Mouse (Mus musculus): ENCODE measurements at regions not wholly inside any gene's neighbourhood (a gene's known extent, or its start where the extent isn't known, plus 50 kb on each side); places are given as distances from the start of the nearest gene placed in this dataset.

GRCm38 (mm10) chr13:85773848-85774247 is 272.9 kb downstream of the Cox7c start:
- no peak overlapping the region for H3K9ac ChIP-seq
- no peak overlapping the region for H3K4me2 ChIP-seq
- H3K4me3 ChIP-seq = no peak overlapping the region
- no peaks in the 10 kb centered on the region for H3K9me3 ChIP-seq
- no peaks in the 10 kb centered on the region for H3K4me1 ChIP-seq
- WGBS = 82% methylated on average over 1 of the region's 1 CpGs
- H3K27ac ChIP-seq = no peak overlapping the region
- no peaks in the 10 kb centered on the region for H3K27me3 ChIP-seq
- no peaks in the 10 kb centered on the region for H3K36me3 ChIP-seq
- ATAC-seq (ENCODE audit: borderline replicate concordance, extremely low read depth, low FRiP score, low TSS enrichment) = no peak; the same call in 1 of the 2 replicates

- 46% methylated on average over 3 of the region's 3 CpGs for WGBS
- Histone ChIP-seq H3K27me3 (no peaks in the 10 kb centered on the region), H3K36me3 (no peaks in the 10 kb centered on the region), H3K27ac (no peak overlapping the region), H3K9me3 (no peaks in the 10 kb centered on the region), H3K4me2 (no peak overlapping the region), H3K4me3 (no peak overlapping the region), H3K4me1 (no peaks in the 10 kb centered on the region), H3K9ac (no peak overlapping the region)
- ATAC-seq (ENCODE audit: borderline replicate concordance, extremely low read depth, low FRiP score, low TSS enrichment) = no peak
Observed at GRCm38 (mm10) chr13:85771027-85771681, 275.6 kb downstream of the Cox7c start.

- Histone ChIP-seq H3K36me3 (no peaks in the 10 kb centered on the region), H3K4me2 (no peak overlapping the region), H3K9ac (no peak overlapping the region), H3K4me3 (no peak overlapping the region), H3K4me1 (no peaks in the 10 kb centered on the region), H3K27me3 (no peaks in the 10 kb centered on the region), H3K27ac (no peak overlapping the region), H3K9me3 (no peaks in the 10 kb centered on the region)
- ATAC-seq (ENCODE audit: borderline replicate concordance, extremely low read depth, low FRiP score, low TSS enrichment) = no peak
Observed at GRCm38 (mm10) chr13:85770538-85770937, 276.2 kb downstream of the Cox7c start.

- H3K9ac ChIP-seq = no peak overlapping the region
- no peaks in the 10 kb centered on the region for H3K27me3 ChIP-seq
- H3K9me3 ChIP-seq = no peaks in the 10 kb centered on the region
- WGBS = 59% methylated on average over 1 of the region's 1 CpGs
- no peak overlapping the region for H3K4me3 ChIP-seq
- H3K36me3 ChIP-seq = no peaks in the 10 kb centered on the region
- no peak for ATAC-seq (ENCODE audit: borderline replicate concordance, extremely low read depth, low FRiP score, low TSS enrichment)
- H3K4me2 ChIP-seq = no peak overlapping the region
- H3K4me1 ChIP-seq = no peaks in the 10 kb centered on the region
- no peak overlapping the region for H3K27ac ChIP-seq
Observed at GRCm38 (mm10) chr13:85768520-85768919, 278.2 kb downstream of the Cox7c start.

- Histone ChIP-seq H3K4me3 (no peak overlapping the region), H3K27me3 (no peaks in the 10 kb centered on the region), H3K4me2 (no peak overlapping the region), H3K4me1 (no peaks in the 10 kb centered on the region), H3K36me3 (no peaks in the 10 kb centered on the region), H3K27ac (no peak overlapping the region), H3K9me3 (no peaks in the 10 kb centered on the region), H3K9ac (no peak overlapping the region)
- WGBS = 77% methylated on average over 3 of the region's 3 CpGs
- ATAC-seq (ENCODE audit: borderline replicate concordance, extremely low read depth, low FRiP score, low TSS enrichment) = no peak
Observed at GRCm38 (mm10) chr13:85724616-85725015, 322.1 kb downstream of the Cox7c start.

GRCm38 (mm10) chr13:85724105-85724504 is 322.6 kb downstream of the Cox7c start:
- no peak overlapping the region for H3K27ac ChIP-seq
- no peak overlapping the region for H3K4me2 ChIP-seq
- H3K9ac ChIP-seq = no peak overlapping the region
- no peaks in the 10 kb centered on the region for H3K27me3 ChIP-seq
- WGBS = 84% methylated on average over 5 of the region's 5 CpGs
- H3K9me3 ChIP-seq = no peaks in the 10 kb centered on the region
- no peak overlapping the region for H3K4me3 ChIP-seq
- no peak for ATAC-seq (ENCODE audit: borderline replicate concordance, extremely low read depth, low FRiP score, low TSS enrichment)
- no peaks in the 10 kb centered on the region for H3K4me1 ChIP-seq
- no peaks in the 10 kb centered on the region for H3K36me3 ChIP-seq

GRCm38 (mm10) chr13:85720314-85720713 is 326.4 kb downstream of the Cox7c start:
- ATAC-seq (ENCODE audit: borderline replicate concordance, extremely low read depth, low FRiP score, low TSS enrichment) = no peak
- no peaks in the 10 kb centered on the region for H3K36me3 ChIP-seq
- 83% methylated on average over 3 of the region's 3 CpGs for WGBS
- no peak overlapping the region for H3K9ac ChIP-seq
- no peaks in the 10 kb centered on the region for H3K27me3 ChIP-seq
- H3K27ac ChIP-seq = no peak overlapping the region
- no peak overlapping the region for H3K4me2 ChIP-seq
- H3K4me1 ChIP-seq = no peaks in the 10 kb centered on the region
- no peaks in the 10 kb centered on the region for H3K9me3 ChIP-seq
- no peak overlapping the region for H3K4me3 ChIP-seq

GRCm38 (mm10) chr13:85715883-85716498 is 330.7 kb downstream of the Cox7c start:
- H3K36me3 ChIP-seq = no peaks in the 10 kb centered on the region
- peak; percentile 91; the same call in 1 of the 2 replicates for ATAC-seq (ENCODE audit: borderline replicate concordance, extremely low read depth, low FRiP score, low TSS enrichment)
- WGBS = 41% methylated on average over 2 of the region's 2 CpGs
- H3K4me2 ChIP-seq = no peak overlapping the region
- H3K4me1 ChIP-seq = no peaks in the 10 kb centered on the region
- no peak overlapping the region for H3K4me3 ChIP-seq
- H3K27me3 ChIP-seq = no peaks in the 10 kb centered on the region
- H3K9me3 ChIP-seq = no peaks in the 10 kb centered on the region
- H3K9ac ChIP-seq = no peak overlapping the region
- H3K27ac ChIP-seq = no peak overlapping the region

GRCm38 (mm10) chr13:85692374-85692773 is 354.3 kb downstream of the Cox7c start:
- H3K27me3 ChIP-seq = no peaks in the 10 kb centered on the region
- no peak overlapping the region for H3K4me2 ChIP-seq
- no peaks in the 10 kb centered on the region for H3K4me1 ChIP-seq
- H3K27ac ChIP-seq = no peak overlapping the region
- no peaks in the 10 kb centered on the region for H3K9me3 ChIP-seq
- WGBS = 18% methylated on average over 1 of the region's 1 CpGs
- H3K36me3 ChIP-seq = no peaks in the 10 kb centered on the region
- H3K9ac ChIP-seq = no peak overlapping the region
- ATAC-seq (ENCODE audit: borderline replicate concordance, extremely low read depth, low FRiP score, low TSS enrichment) = peak; percentile 59; the same call in 1 of the 2 replicates
- no peak overlapping the region for H3K4me3 ChIP-seq
